Mouse (Mus musculus) MEL (cell line): Measurements from ENCODE around the gene Lrrk2.

ENCODE experiments used
- BHLHE40 ChIP-seq: IDR thresholded peaks from 2 replicates; pipeline ENCODE4 v1.6.1; 2012; ENCODE audit warnings: low read depth, mild to moderate bottlenecking, inconsistent platforms, low read length, improper control_type of control experiment, borderline replicate concordance
- CHD2 ChIP-seq: IDR thresholded peaks from 2 replicates; pipeline ENCODE4 v1.6.1; 2011; ENCODE audit warnings: low read length, improper control_type of control experiment
- CTCF ChIP-seq, 3 experiments: IDR thresholded peaks in 2 of 3; conservative IDR thresholded peaks in 1 of 3; 2 replicates each; pipeline ENCODE4 v1.5.1; 2011 to 2012; ENCODE audit warnings: low read length in 3 of 3, low read depth in 2 of 3, mild to moderate bottlenecking in 2 of 3, improper control_type of control experiment in 1 of 3, inconsistent platforms in 1 of 3, mixed read lengths in 1 of 3, moderate library complexity in 1 of 3; ENCODE audit not compliant: control insufficient read depth in 1 of 3, insufficient read depth in 1 of 3, poor library complexity in 1 of 3, severe bottlenecking in 1 of 3
- ELF1 ChIP-seq: IDR thresholded peaks from 2 replicates; pipeline ENCODE4 v1.6.1; 2014; ENCODE audit warnings: low read depth, mild to moderate bottlenecking, inconsistent platforms, low read length, improper control_type of control experiment, moderate library complexity
- ETS1 ChIP-seq: IDR thresholded peaks from 2 replicates; pipeline ENCODE4 v1.6.1; 2012; ENCODE audit warnings: low read depth, mild to moderate bottlenecking, inconsistent platforms, low read length, improper control_type of control experiment, moderate library complexity
- HCFC1 ChIP-seq: IDR thresholded peaks from 2 replicates; pipeline ENCODE4 v1.6.1; 2012; ENCODE audit warnings: low read depth, mild to moderate bottlenecking, inconsistent platforms, low read length, improper control_type of control experiment, moderate library complexity
- KAT2A ChIP-seq: conservative IDR thresholded peaks from 2 replicates; pipeline ENCODE4 v1.6.1; 2012; ENCODE audit warnings: low read depth, low read length, improper control_type of control experiment, inconsistent platforms
- MAFK ChIP-seq: IDR thresholded peaks from 2 replicates; pipeline ENCODE4 v1.6.1; 2011; ENCODE audit warnings: low read depth, mild to moderate bottlenecking, low read length, improper control_type of control experiment, borderline replicate concordance
- MAZ ChIP-seq: IDR thresholded peaks from 2 replicates; pipeline ENCODE4 v1.6.1; 2012; ENCODE audit warnings: low read depth, mild to moderate bottlenecking, inconsistent platforms, low read length, improper control_type of control experiment
- POLR2A ChIP-seq, 2 experiments: IDR thresholded peaks; 2 replicates each; pipeline ENCODE4 v1.6.1; 2011 to 2012; ENCODE audit warnings: low read length in 2 of 2, mild to moderate bottlenecking in 2 of 2, control low read depth in 1 of 2, improper control_type of control experiment in 1 of 2, low read depth in 1 of 2, moderate library complexity in 1 of 2; ENCODE audit not compliant: control insufficient read depth in 1 of 2, insufficient read depth in 1 of 2, poor library complexity in 1 of 2

- TF ChIP-seq MAZ (no peak), CTCF (IDR thresholded peaks at IDR 0.05 in 2 of 3, conservative IDR thresholded peaks at IDR 0.05 in 1 of 3; ENCODE audit: control insufficient read depth in 1 of 3, insufficient read depth in 1 of 3, low read depth in 2 of 3, low read length in 3 of 3, poor library complexity in 1 of 3, severe bottlenecking in 1 of 3) (no peak), KAT2A (no peak), CHD2 (no peak), POLR2A (IDR thresholded peaks at IDR 0.05; ENCODE audit: control insufficient read depth in 1 of 2, insufficient read depth in 1 of 2, low read depth in 1 of 2, low read length in 2 of 2, poor library complexity in 1 of 2) (no peak), ETS1 (no peak), MAFK (no peak), HCFC1 (no peak), ELF1 (no peak), BHLHE40 (no peak)
Observed at GRCm38 (mm10) chr15:91673569-91673905, 562 bp downstream of the Lrrk2 start.
